Mouse (Mus musculus) erythroblast, embryonic 14.5 days (primary cell): ENCODE measurements around the gene Gm10354.
"Not testable (repeated sequence)": the region's sequence is repeated elsewhere in the genome, so short reads cannot be mapped to it uniquely, and the experiment has no call there.

ENCODE experiments used
- GATA1 ChIP-seq: IDR thresholded peaks from 2 replicates; pipeline ENCODE4 v1.6.1; 2012; ENCODE audit warnings: low read length, inconsistent platforms, mixed read lengths
- TAL1 ChIP-seq: IDR thresholded peaks from 3 replicates; pipeline ENCODE4 v1.6.1; 2012; ENCODE audit warnings: low read length, inconsistent platforms, mixed read lengths

DNA sequence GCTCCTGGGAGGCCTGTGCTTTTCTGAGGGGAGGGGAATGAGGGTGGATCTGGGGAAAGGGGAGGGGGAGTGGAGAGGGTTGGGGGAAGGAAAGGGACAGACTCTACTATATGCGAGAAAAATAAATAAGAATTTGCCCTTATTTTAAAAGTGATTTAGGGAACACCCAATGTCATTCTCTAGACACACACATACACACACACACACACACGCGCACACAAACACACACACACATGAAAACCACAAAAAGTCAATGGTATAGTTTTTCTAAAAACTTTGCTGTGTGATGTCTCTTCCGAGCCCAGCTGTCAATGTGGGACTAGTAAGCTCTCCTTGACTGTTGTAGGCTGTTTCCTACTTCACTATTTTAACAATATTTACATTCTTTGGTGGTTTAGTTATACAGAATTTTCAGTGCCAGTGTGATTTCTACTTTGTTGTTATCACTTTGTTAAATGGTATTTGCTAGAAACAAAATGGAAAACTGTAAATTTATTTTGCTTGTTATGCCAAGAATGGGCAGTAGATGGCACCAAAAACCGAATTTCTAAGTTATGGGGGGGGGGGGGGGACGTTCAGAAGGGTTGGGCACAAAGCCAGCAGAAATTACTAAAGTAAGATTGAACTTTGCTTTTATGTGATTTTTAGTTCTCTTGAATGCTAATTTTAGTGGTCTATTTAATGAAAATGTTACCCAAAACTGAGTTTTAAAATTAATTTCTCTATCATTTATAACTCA lies 8.1 kb upstream of the Gm10354 start:
- TF ChIP-seq GATA1, TAL1: not testable (repeated sequence)
